Mouse (Mus musculus) heart, postnatal 10 days (tissue): ENCODE measurements at regions not wholly inside any gene's neighbourhood (a gene's known extent, or its start where the extent isn't known, plus 50 kb on each side); places are given as distances from the start of the nearest gene placed in this dataset.
"Not testable (repeated sequence)": the region's sequence is repeated elsewhere in the genome, so short reads cannot be mapped to it uniquely, and the experiment has no call there.

Experiments
- DNase-seq, 2 experiments: peaks; one replicate each; pipeline ENCODE4 v3.0.0; 2021
- intact Hi-C: fragments of 180-260 bp; cut with DNase I; formaldehyde crosslinking; loops from one replicate; pipeline ENCODE4 v1.15.1; 2025

GRCm38 (mm10) chr11:24293860-24294531, 216.1 kb downstream of the Bcl11a start:
- intact Hi-C loops, result no loop called here

GRCm38 (mm10) chr11:24296893-24297624, 219.2 kb downstream of the Bcl11a start:
- intact Hi-C loops, result no loop called here
- DNase-seq, result peak; percentile 18 to 35

More at GRCm38 (mm10) chr11:24293860-24294531, 216.1 kb downstream of the Bcl11a start:
- no peak for DNase-seq

GRCm38 (mm10) chr11:24297763-24298162, 219.9 kb downstream of the Bcl11a start:
- intact Hi-C loops, result no loop called here

GRCm38 (mm10) chr11:24300351-24300750, 222.5 kb downstream of the Bcl11a start:
- DNase-seq, result no peak
- intact Hi-C loops, result no loop called here

More at GRCm38 (mm10) chr11:24297763-24298162, 219.9 kb downstream of the Bcl11a start:
- no peak for DNase-seq

GRCm38 (mm10) chr11:24301201-24301600, 223.3 kb downstream of the Bcl11a start:
- DNase-seq, result no peak
- intact Hi-C loops, result no loop called here

GRCm38 (mm10) chr11:24305145-24305553, 227.3 kb downstream of the Bcl11a start:
- intact Hi-C loops, result no loop called here
- DNase-seq, result peak; percentile 16 to 32

GRCm38 (mm10) chr11:24305691-24306090, 227.8 kb downstream of the Bcl11a start:
- intact Hi-C loops, result no loop called here
- no peak for DNase-seq

- intact Hi-C loops, result no loop called here
- no peak for DNase-seq
Observed at GRCm38 (mm10) chr11:24306101-24306500, 228.2 kb downstream of the Bcl11a start.

- DNase-seq, result no peak
- intact Hi-C loops, result no loop called here
Observed at GRCm38 (mm10) chr11:24307601-24308252, 229.9 kb downstream of the Bcl11a start.

- intact Hi-C loops, result no loop called here
Observed at GRCm38 (mm10) chr11:24308253-24308633, 230.4 kb downstream of the Bcl11a start.

GRCm38 (mm10) chr11:24314046-24314445, 236.2 kb downstream of the Bcl11a start:
- DNase-seq, result no peak
- intact Hi-C loops, result no loop called here

More at GRCm38 (mm10) chr11:24308253-24308633, 230.4 kb downstream of the Bcl11a start:
- no peak for DNase-seq

GRCm38 (mm10) chr11:24315582-24315981, 237.7 kb downstream of the Bcl11a start:
- intact Hi-C loops, result no loop called here
- no peak for DNase-seq

GRCm38 (mm10) chr11:24316198-24316597, 238.3 kb downstream of the Bcl11a start:
- intact Hi-C loops, result no loop called here
- DNase-seq, result peak in 1 of 2 experiments; percentile 5

GRCm38 (mm10) chr11:24317989-24318735, 240.3 kb downstream of the Bcl11a start:
- no peak for DNase-seq
- intact Hi-C loops, result no loop called here

GRCm38 (mm10) chr11:24319222-24319621, 241.4 kb downstream of the Bcl11a start:
- intact Hi-C loops, result no loop called here
- DNase-seq, result no peak

GRCm38 (mm10) chr11:24322412-24322811, 244.6 kb downstream of the Bcl11a start:
- intact Hi-C loops, DNase-seq: not testable (repeated sequence)

- intact Hi-C loops, result no loop called here
- no peak for DNase-seq
Observed at GRCm38 (mm10) chr11:24328481-24328880, 250.6 kb downstream of the Bcl11a start.

- intact Hi-C loops, result no loop called here
- no peak for DNase-seq
Observed at GRCm38 (mm10) chr11:24330366-24331124, 252.7 kb downstream of the Bcl11a start.

- DNase-seq, result no peak
- intact Hi-C loops, result no loop called here
Observed at GRCm38 (mm10) chr11:24332241-24332640, 254.4 kb downstream of the Bcl11a start.

GRCm38 (mm10) chr11:24333111-24333510, 255.3 kb downstream of the Bcl11a start:
- intact Hi-C loops, result no loop called here
- DNase-seq, result no peak
